Mouse (Mus musculus) A20 (cell line): Measurements from ENCODE around the gene Zfp512b.

ENCODE experiments used
- DNase-seq: peaks from one replicate; pipeline ENCODE4 v3.0.0-alpha.2; 2011; ENCODE audit warnings: low read depth, low spot score

The Zfp512b gene

DNA sequence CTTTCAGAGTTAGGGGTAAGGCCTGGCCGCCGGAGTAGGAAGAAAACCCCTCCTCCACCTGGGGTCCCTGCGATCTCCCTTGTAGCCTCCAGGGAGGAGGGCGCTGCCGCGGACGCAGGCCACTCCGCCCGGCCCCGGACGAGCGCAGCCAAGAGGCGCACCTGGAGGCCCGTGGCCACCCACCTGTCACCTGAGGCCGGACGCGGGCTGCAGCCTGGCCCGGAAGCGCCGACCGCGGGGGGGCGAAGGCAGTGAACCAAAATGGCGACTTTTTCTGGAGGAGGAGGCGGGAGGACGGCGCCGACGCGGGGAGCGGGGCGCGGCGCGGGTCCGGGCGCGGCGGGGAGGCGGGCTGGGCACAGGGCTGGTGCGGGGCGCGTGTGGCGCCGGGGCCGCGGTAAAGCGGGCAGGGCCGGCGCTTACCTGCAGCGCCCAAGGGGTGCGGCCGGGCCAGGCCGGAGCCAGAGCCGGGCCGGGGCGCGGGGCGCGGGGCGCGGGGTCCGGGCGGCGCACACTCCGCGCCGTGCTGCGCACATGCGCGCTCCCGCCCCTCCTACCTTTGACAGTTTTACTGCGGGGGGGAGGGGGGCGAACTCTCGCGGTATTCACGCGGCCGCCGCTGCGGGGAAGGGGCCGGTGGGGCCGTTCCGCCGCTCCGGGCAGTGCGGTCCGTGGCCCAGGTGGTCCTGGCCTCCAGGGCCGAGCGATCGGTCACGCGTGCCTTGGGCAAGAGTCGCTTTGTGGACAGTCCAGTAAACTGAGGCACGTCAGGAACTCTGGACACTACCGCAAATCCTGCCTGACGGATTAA is at the start of gene Zfp512b:
Gene Zfp512b, minus strand, starts transcription at position 573 of the 811 bp plus-strand sequence.
- peak; percentile 84 for DNase-seq

DNA sequence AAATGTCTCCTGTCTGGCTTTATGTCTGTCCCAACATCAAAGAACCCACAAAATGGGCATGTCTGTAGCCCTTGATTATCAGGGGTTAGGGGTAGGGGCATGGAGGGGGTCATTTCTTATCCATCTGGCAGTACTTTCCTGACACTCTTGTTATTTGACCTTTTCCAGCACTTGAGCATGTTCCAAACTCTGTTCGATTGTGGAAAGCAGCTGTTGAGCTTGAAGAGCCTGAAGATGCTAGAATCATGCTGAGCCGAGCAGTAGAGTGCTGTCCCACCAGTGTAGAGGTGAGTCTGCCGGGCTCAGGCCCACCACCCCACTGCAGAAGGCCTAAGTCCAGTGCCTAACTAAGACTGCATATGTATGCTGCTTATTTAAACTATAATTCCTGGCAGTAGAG is 43.3 kb upstream of the Zfp512b start:
- no peak for DNase-seq

DNA sequence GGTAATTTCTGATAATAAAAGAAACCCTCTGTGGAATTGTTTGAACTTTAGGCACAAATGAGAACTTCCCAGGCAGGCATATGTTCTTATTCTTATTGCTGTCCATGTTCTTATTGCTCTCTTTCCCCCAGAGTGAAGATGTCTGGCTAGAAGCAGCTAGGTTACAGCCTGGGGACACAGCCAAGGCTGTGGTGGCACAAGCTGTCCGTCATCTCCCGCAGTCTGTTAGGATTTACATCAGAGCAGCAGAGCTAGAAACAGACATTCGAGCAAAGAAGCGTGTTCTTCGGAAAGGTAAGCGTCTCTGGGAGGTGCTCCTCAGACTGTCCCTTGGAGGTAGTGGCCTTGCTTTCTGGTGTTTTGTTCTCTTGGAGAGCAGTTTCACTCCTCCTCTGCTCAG is 40.0 kb upstream of the Zfp512b start:
- no peak for DNase-seq

DNA sequence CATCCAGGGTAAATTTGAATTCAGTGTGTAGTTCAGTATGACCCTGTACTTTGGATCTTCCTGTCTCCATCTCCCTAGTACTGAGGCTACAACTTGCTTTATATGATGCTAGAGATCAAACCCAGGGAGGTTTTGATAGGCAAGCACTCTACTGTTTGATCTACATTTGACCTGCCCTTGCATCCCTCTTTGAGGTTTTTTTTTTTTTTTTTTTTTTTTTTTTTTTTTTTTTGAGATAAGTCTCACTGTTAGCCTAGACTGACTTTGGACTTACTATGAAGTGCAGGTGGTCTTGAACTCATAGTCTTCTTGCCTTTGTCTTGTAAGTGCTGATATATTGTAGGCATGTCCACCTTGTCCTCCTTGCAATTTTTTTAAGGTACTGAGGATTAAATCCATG is 35.9 kb upstream of the Zfp512b start:
- no peak for DNase-seq

DNA sequence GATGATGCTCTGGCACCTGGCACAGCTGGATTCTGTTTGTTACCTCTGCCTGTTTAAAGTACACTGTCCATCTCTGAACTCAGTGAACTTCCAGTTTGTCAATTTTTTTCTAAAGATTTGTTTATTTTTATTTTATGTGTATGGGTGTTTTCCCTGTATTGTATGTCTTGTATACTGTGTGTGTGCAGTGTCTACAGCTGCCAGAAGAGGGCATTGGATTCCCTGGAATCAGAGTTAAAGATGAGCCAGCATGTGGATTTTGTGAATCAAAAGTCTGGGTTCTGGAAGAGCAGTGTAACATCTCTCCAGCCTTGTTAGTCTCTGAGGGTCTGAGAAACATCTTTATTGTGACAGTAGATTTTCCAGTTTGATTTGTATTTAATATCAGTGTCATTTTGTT is 30.8 kb upstream of the Zfp512b start:
- DNase-seq: peak; percentile 35

DNA sequence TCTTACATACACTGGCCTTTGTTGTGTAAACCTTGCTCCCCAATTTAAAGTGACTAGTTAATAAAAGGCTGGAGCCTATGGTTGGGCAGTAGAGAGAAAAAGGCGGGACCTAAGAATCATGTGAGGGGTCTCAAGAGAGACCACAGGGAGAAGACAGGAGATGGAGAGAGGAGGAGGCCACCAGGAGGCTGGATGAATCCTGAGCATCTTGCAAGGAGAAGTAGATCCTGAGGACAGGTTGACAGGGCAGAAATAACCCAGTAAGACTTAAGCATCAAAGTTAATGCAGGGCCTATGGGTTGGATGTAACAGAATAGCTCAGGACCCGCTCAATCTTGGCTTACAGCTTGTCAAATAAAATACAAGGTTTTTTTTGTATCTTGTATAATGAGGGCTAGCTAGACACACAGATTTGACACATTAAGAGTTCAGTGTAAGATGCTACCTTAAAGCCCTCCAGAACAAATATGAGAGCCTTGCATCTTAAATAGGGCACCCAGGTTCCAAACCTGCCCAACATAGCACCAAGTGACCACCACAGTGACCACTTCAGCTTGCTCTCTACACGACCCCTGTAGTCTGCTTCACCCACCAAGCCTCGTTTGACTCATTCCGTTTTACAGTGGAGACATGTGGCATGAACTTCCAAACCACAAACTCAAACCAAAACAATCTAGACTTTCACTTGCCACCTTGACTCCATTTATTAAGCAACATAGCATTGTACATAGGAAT is 26.3 kb upstream of the Zfp512b start:
- no peak for DNase-seq

DNA sequence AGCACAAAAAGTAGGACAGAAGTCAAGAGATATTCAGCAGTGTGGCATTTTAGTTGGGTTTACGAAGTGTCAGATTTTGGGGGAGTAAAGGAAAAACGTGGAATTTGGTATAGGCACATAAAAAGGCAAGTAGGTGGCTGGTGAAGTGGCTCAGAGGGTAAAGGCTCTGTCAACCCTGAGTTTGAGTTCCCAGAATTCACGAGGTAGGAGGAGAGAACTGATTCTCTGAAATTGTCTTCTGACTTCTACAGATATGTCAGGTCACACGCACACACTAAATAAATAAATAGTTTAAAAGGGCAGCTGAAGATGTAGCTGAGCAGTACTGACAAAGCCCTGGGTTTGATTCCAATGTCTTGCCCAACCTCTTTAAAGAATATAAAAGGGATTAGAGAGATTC is 9.8 kb upstream of the Zfp512b start:
- DNase-seq: no peak

DNA sequence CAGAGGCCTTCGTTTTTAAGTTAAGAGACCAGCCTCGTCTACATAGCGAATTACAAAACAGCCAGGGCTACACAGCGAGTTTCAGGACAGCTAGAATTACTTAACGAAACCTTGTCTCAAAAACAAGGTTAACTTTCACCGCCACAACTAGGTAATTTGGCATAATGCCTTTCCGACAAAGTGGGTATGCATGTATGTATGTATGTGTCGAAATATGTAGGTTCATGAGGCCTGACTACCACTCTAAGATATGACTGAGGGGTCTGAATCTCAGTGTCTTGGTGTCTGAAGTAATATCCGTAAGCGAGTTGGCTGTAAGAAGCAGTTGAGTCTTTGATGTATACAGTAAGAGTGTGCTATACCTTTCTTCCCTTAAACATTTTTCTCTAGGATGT is 9.1 kb upstream of the Zfp512b start:
- no peak for DNase-seq

DNA sequence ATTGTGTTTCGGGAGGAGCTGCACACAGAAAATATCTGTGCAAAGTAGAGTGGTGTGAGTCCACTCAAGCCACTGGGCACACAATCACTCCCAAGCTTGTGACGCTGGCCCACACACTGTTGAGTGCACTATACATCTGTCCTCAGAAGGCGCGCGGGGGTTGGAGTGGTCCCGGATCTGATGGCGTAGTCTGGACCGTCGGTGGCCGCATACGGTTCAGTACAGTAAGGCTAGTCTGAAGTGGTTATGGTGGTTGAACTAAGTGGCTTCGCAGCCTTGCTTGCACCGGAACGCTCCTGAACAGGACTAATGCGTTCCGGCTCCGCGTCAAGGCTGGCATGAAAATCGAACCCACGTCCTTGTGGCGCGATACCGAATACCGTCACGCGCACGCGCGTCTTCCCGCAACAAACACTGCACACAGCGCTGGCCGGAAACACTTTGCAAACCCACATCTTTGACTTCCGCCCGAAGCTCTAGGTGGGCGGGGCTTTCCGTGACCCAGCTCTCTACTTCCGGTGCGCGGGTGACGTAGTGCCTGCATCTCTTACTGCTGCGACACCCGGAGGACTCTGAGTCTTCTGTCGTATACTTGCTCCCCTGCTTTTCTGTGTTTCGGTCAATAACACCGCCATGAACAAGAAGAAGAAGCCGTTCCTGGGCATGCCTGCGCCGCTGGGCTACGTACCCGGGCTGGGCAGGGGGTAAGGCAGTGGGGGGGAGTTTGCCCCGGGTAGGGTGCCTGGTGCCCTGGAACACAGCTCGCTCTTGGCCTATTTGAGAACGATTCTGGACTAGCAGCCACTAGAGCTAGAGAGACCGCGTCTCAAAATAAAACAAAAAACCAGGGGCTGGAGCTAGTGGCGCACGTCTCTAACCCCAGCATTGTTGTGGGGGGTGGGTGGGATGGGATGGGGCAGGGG is 8.5 kb upstream of the Zfp512b start:
- peak; percentile 98 for DNase-seq

DNA sequence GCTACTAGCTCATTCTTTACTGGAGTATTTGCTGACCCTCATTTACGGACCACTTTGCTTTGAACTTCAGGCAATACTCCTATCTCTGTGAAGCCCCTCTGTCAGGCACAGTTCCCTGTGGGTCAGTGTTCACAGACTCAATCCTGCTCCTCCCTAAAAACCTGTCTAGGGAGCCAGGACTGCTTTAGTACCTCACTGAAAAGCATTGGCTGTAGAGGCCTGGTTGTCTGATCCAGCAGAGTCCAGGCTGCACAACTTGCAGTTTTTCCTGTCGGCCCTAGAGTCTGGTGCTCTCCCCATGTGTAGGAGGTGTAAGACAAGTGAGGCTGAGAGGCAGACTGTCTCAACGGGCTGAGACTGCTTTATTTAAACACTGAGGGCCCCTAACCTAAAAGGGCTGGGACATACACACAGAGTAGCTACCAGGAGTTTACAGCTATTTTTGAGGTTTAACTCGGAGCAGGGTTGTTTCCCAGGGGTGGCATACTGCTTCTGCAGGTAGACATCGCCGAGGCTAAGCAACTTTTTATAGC is 7.7 kb upstream of the Zfp512b start:
- no peak for DNase-seq

DNA sequence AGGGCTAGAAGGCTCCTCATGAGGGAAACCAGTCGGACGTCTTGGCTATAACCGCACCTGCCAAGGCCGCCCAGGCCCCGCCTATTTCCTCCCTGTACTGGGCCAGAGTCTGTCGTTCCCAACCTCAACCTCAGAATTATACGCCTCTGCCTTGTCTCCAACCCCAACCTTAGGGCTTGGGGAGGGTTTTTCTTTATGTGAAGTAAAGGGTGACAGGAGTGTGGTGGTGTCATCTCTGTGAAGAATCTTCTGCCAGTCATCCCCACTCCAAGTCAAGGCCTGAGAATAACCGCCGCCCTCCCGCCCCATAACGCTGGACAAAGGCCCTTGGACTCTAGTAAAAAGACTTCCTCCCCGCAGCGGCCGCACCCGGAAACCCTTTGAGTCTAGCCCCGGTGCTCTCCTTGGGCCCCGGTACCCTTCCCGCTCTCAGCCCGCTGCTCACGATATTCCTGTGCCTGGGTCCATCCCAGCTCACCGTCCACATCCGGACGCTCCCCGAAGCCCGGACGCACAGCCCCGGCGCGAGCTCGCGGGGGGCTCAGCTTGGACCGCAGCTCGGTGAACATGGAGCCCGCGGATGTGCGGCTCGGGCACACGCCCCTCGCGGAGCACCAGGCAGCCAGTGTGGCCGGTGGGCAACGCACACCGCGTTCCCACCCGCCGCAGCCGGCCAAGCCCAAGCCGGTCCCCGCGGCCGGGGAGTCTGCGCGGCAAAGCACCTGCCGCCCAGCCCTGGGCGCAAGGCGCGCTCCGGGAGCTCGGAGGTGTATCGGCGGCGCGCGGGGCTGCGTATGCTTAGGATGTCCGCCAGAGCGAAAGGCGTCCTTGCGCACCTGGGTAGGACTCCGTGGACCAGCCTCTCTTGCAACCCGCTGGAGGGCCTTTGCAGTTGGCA is 6.1 kb upstream of the Zfp512b start, which contains the start of gene Samd10:
Gene Samd10, minus strand, starts transcription at position 759 of the 898 bp plus-strand sequence.
- peak; percentile 89 for DNase-seq

DNA sequence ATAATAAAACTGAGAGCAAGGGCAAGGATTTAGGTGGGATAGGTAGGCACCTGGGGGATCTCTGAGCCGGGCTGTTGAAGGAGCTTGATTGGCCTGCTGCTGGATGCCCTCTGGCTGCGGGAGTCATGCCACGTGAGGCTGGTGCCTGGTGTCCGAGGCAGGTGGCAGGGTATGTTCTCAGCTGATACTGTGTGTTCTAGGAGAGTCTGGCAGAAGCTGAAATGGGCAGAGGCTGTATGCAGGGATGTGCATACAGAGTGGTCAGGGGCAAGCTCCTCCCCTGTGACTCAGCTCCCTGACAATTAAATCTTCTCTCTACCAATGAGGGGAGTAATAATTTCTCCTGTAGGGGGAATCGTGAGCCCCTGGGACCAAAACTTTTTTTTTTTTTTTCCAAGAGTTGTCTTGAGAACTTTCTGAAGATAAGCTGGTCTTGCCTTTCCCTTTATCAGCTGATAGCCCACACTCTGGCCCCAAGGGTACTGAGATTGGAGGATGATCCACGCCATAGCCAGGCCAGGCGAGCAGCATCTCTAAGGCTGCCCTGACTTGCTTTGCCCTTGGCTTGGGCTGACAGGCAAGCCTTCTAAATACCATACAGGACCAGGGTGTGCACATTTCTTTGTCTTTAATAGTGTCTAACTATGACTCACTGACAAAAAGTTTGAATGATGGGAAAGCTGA is 4.9 kb upstream of the Zfp512b start:
- peak; percentile 53 for DNase-seq

DNA sequence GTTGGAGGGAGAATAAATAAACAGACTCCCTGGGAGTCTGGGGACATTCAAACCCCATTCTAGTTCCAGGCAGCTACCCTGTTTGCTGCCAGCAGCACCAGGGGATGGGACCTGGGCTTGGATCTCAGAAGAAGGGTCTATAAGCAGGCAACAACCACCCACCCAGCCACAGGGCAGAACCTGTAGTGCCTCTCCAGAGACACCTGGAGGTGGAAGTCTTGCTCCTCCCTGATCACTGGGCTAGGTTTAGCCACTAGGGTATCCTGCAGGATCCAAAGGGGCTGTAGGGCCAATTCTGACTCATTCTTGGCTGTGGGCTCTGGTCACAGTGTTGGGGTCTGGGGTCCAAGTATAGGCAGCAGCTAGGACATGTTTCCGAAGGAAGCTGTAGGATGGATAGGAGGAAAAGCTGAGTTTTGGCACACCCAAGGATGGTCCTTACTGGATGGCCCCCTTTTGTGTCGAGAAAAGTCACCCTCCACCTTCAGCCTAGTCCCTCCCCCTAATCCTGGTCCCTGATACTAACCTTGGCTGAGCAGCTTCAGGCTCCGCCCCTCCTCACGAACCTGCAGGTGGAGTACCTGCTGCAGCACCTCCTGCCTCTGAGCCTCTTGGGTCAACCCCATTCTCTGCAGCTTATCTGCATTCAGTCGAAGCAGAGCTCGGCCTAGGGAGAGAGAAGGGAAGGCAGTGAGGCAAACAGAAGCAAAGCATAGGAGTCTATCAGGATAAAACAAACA is 3.8 kb upstream of the Zfp512b start:
- DNase-seq: no peak

DNA sequence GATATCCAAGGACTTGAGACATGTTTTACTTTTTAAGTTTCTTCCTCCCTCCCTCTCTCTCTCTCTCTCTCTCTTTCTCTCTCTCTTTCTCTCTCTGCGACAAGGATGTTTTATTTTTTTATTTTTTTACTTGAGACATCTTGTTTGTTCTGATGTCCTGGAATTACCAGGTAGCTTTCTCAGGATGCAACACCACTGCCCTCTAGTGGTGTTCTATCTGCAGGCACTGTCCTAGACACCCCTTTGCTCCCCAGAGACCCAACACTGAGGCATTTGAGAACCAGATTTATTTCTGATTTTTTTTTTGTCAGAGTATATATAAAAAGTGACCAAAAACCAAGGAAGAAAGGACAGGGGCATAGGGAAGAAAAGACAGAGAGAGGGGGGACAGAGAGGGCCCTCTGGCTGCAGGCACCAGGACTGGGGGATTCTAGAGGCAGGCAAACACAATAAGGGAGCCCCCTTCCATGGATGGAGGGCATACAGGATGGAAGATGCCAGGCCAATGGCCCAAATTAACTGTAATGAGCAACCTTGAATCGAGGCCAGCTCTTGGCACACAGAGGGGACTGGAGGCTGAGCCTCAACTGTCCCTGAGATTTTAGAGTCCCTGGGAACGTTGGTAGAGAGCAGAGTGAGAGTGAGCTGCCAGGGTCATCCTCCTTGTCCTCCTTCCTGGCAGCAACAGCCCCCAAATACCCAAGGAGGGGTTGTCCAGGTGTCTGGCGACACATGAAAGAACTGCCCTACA is 2.5 kb upstream of the Zfp512b start:
- peak; percentile 56 for DNase-seq

DNA sequence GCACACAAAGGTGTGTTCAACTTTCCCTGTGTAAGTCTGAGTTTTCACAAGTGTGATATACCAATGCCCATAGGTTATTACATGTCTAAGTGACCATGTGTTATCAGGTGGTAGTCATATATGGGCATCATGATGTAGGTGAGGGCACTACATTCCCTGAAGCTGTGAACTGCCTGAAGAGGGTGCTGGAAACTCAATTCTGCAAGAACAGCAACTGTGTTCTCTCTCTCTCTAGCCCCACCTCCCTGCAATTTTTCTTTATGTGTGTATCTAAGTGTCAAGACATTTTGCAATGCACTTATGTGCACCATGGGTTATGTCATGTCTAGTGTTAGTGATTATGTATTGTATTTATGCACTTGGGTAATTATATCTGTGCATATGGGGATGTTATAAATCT is 1.3 kb upstream of the Zfp512b start:
- peak; percentile 41 for DNase-seq

DNA sequence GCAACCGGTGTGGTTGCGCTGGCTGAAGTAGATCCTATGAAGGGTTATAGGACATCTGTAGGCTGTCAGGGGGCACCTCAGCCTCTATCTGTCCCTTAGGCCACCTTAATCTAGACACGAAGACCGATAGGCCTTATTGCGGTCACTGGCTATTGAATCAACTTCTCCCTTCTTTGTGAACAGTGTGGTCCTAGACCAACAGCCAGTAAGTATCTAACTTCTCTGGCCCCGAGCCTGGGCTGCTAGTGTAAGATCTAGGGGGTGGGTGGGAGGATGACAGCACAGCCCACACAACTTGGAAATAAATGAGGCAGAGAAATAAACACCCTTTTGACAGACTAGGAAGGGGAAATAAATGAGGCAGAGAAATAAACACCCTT is 429 bp upstream of the Zfp512b start:
- no peak for DNase-seq

DNA sequence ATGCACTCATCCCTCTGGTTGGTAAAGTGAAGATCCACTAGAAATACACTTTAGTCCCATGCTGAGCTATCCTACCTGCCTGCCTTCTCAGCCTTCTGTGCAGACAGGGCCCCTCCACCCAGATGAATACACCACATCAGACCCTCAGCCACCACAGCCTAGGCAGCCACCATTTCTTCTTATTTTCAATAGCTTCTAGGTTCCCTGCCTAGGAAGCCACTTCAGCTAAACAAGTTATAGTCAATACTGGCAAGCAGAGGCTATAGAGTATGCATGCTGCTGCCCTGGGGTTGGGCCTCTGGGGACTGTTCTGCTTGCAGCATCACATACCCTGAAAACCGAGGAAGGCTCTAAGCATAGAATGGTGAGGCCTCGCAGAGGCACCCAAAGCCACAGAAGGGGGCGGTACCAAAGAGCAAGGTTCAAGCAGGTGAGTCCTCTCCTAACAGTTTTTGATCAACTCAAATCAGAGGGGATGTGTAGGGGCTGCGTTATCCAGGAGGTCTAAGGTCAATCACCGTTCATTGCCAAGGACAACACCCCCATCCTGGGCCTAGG is 996 bp downstream of the Zfp512b start, which contains the start of gene Prpf6:
Gene Prpf6, plus strand, starts transcription at position 341 of the 558 bp plus-strand sequence.
- peak; percentile 68 for DNase-seq

DNA sequence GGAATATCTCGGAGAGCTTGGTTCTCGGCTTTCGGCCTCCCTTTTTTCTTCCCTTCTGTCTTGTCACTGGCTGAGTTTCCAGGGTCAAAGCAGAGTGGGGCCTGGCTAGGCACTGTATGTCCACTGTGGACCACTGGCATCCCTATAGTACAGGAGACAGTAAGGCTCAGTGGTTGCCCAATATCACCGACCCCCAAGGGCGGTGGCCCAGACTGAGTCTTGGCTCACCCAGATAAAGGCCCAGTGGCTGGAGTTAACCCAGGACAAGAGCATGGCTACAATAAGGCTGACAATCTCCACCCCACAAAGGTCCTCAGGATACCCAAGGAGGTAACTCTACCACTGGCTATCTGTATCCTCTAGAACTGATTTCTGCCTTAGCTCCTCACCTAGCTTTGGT is 2.1 kb downstream of the Zfp512b start:
- DNase-seq: no peak
